Mouse (Mus musculus) small intestine, adult 2 months (tissue): ENCODE results near the gene Syne3. TPM values are rescaled to one million over a fixed set of nuclear protein-coding genes. Genes with fewer than 3 reads are reported as not detected.

Experiments
- H3K27ac ChIP-seq: fragments of 200-500 bp; 2 replicates; pipeline ENCODE4 v1.5.1; 2012; ENCODE audit warnings: low read depth, low read length, control low read depth, inconsistent platforms; ENCODE audit not compliant: insufficient read depth
- H3K27me3 ChIP-seq: fragments of 200-500 bp; 2 replicates; pipeline ENCODE4 v1.6.1; 2012; ENCODE audit warnings: mild to moderate bottlenecking, moderate library complexity, low read length, inconsistent platforms; ENCODE audit not compliant: control insufficient read depth, insufficient read depth
- H3K36me3 ChIP-seq: fragments of 200-500 bp; 2 replicates; pipeline ENCODE4 v1.6.1; 2012; ENCODE audit warnings: mild to moderate bottlenecking, low read length, control low read depth, inconsistent platforms; ENCODE audit not compliant: control insufficient read depth, insufficient read depth
- H3K4me1 ChIP-seq: fragments of 200-500 bp; 2 replicates; pipeline ENCODE4 v1.6.1; 2012; ENCODE audit warnings: low read length, inconsistent platforms, mixed read lengths; ENCODE audit not compliant: control insufficient read depth, insufficient read depth, insufficient read length
- H3K4me3 ChIP-seq: fragments of 200-500 bp; 2 replicates; pipeline ENCODE4 v1.5.1; 2012; ENCODE audit warnings: low read depth, mild to moderate bottlenecking, control low read depth, inconsistent platforms, low read length, moderate library complexity
- CTCF ChIP-seq: fragments of 200-500 bp; IDR thresholded peaks from 2 replicates; pipeline ENCODE4 v1.5.1; 2012; ENCODE audit warnings: low read depth, mild to moderate bottlenecking, control low read depth, inconsistent platforms, low read length, moderate library complexity, mixed read lengths; ENCODE audit not compliant: insufficient replicate concordance, insufficient read length; ENCODE audit errors: extremely low read depth
- POLR2A ChIP-seq: fragments of 200-500 bp; IDR thresholded peaks from 2 replicates; pipeline ENCODE4 v1.6.1; 2012; ENCODE audit warnings: low read depth, mild to moderate bottlenecking, control low read depth, inconsistent platforms, low read length, moderate library complexity
- WGBS: fragments of 180-500 bp; shearing (Covaris S2); methylation state at CpG from one replicate; pipeline ENCODE4 v1.1.7; 2018; 5-methylcytosine and 5-hydroxymethylcytosine counted together
- polyA plus RNA-seq: library from polyadenylated mRNA; depleted of rRNA; stranded (reverse); fragments of >200 nt; gene quantifications from 2 replicates; pipeline ENCODE4 v1.2.3, GENCODE M21; 2012

Gene Syne3
- polyA plus RNA-seq, 1 experiment: 1.3 TPM

GRCm38 (mm10) chr12:105000487-105001283 is 8.9 kb downstream of the Syne3 start:
- H3K4me3 ChIP-seq: no peak overlapping the region
- H3K36me3 ChIP-seq: no peaks in the 10 kb centered on the region
- H3K4me1 ChIP-seq: peaks cover 53% of the 10 kb centered on the region
- TF ChIP-seq CTCF (no peak), POLR2A (no peak)
- H3K27me3 ChIP-seq: no peaks in the 10 kb centered on the region
- WGBS: 56% methylated on average over 9 of the region's 9 CpGs
- peak overlapping the region; percentile 69 for H3K27ac ChIP-seq

- no peak for TF ChIP-seq POLR2A
- no peak for TF ChIP-seq CTCF
- Histone ChIP-seq H3K4me1 (peaks cover 47% of the 10 kb centered on the region), H3K27me3 (no peaks in the 10 kb centered on the region), H3K36me3 (no peaks in the 10 kb centered on the region), H3K27ac (no peak overlapping the region), H3K4me3 (no peak overlapping the region)
- WGBS: 48% methylated on average over 8 of the region's 8 CpGs
Measured at GRCm38 (mm10) chr12:104999171-104999570, 10.4 kb downstream of the Syne3 start.

DNA sequence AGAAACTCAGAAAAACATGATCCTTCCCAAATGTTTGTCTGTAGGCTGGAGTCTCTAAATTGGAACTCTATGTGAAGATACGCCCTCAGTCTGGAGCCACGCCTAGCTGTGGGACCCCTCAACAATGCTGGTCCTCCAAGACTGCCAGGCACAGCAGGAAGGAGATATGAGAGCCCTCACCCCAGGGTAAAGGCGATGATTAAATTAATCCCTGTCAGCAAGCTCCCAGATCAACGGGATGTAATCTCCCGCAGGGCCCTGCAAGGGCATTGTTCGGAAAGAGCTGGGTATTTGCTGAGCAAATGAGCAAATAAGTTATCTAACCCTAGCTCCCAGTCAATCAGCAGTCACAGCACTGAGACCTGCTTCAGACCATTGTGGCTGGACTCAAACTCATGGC is 11.1 kb downstream of the Syne3 start:
- 92% methylated on average over 6 of the region's 6 CpGs for WGBS
- Histone ChIP-seq H3K4me3 (no peak overlapping the region), H3K4me1 (peaks cover 47% of the 10 kb centered on the region), H3K27ac (no peak overlapping the region), H3K36me3 (no peaks in the 10 kb centered on the region), H3K27me3 (no peaks in the 10 kb centered on the region)
- TF ChIP-seq POLR2A: no peak
- no peak for TF ChIP-seq CTCF

DNA sequence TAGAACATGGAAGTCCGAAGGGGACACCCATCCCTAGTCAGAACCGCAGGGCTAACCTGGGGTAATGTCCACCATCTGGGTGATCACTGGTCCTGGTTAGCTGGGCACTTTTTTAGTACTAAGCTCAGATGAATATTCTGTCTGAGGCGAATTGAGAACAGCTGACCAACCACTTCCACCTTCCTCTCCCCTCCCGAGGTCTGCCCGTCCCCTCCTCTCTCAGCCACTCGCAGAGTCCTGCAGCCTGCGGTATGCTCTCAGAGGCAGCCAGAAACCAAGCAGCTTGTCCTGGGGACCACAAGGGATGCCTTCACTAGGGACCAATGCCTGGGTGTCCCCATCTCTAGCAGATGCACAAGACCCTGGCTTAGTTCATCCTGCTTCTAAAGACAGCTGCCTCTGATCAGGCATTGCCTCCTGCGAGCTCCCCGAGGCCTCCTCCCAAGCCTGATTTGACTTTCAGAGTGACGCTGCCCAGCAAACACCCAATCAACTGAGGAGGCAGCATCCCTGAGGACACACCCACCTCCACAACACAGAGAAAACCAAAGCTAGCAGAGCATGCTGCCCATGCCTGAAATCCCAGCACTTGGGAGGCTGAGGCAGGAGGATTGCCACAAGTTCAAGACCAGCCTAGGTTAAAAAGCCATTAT is 11.8 kb downstream of the Syne3 start:
- Histone ChIP-seq H3K4me1 (peaks cover 47% of the 10 kb centered on the region), H3K4me3 (no peak overlapping the region), H3K36me3 (no peaks in the 10 kb centered on the region), H3K27me3 (no peaks in the 10 kb centered on the region), H3K27ac (peak overlapping the region; percentile 88)
- 80% methylated on average over 10 of the region's 10 CpGs for WGBS
- TF ChIP-seq CTCF (no peak), POLR2A (no peak)

DNA sequence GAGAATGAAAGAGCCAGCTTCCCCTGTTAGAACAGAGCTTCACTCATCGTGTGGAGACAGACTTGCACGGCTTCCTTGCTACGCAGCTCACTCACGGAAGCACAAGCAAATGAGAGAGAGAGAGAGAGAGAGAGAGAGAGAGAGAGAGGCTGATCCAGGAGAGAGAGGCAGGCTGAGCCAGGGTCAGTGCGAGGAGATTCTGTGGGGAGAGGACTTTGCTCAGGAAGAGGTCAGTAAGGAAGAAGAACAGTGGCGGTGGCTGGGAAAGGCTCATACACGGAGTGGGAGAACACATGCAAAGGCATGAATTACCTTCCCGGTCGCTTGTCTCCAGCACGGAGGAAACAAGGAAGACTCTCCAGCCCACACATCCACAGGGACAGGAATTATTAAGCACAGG is 12.4 kb downstream of the Syne3 start:
- 34% methylated on average over 10 of the region's 10 CpGs for WGBS
- TF ChIP-seq POLR2A (no peak), CTCF (no peak)
- Histone ChIP-seq H3K4me3 (no peak overlapping the region), H3K36me3 (no peaks in the 10 kb centered on the region), H3K4me1 (peaks cover 47% of the 10 kb centered on the region), H3K27me3 (no peaks in the 10 kb centered on the region), H3K27ac (peak overlapping the region; percentile 88)

- peaks cover 48% of the 10 kb centered on the region for H3K4me1 ChIP-seq
- H3K27me3 ChIP-seq: no peaks in the 10 kb centered on the region
- TF ChIP-seq POLR2A (no peak), CTCF (no peak; the same call in 1 of the 2 replicates)
- H3K4me3 ChIP-seq: no peak overlapping the region
- H3K27ac ChIP-seq: peak overlapping the region; percentile 88
- no peaks in the 10 kb centered on the region for H3K36me3 ChIP-seq
- WGBS: 52% methylated on average over 9 of the region's 9 CpGs
Measured at GRCm38 (mm10) chr12:104996012-104996728, 13.4 kb downstream of the Syne3 start.

DNA sequence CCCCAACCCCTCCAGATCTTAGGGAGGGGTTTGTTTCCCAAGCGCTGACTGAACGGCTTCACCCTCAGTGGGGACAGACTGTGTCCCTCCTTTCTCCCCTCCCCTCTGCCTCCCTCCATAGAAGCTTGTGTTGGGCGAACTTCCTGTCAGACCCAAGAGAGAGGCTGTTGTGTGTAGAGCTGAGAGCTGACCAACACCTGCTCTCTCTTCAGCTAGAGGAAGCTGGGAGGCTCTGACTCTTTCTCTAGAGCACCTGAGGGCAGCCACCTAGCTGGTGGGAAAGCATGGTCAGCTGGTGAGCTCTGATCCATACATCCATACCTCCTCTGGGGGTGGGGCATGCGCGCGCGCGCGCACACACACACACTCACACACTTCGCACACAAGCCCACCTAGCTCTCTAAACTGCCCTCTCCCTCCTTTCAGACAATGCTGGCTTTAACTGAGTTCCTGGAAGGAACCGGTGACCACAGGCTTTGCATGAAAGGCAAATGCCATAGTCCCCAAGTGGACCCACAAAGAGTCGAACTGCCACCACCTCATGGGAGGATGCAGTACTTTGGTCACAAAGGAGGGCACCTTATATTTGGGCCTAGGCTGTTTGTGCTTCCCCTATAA is 14.2 kb downstream of the Syne3 start:
- TF ChIP-seq CTCF (no peak), POLR2A (no peak)
- WGBS: 86% methylated on average over 12 of the region's 12 CpGs
- Histone ChIP-seq H3K36me3 (no peaks in the 10 kb centered on the region), H3K4me1 (peaks cover 44% of the 10 kb centered on the region), H3K27ac (peak overlapping the region; percentile 61; the same call in 1 of the 2 replicates), H3K4me3 (no peak overlapping the region), H3K27me3 (no peaks in the 10 kb centered on the region)
